23 mouse cellular contexts compared by ENCODE assay signal in the genomic region with DNA sequence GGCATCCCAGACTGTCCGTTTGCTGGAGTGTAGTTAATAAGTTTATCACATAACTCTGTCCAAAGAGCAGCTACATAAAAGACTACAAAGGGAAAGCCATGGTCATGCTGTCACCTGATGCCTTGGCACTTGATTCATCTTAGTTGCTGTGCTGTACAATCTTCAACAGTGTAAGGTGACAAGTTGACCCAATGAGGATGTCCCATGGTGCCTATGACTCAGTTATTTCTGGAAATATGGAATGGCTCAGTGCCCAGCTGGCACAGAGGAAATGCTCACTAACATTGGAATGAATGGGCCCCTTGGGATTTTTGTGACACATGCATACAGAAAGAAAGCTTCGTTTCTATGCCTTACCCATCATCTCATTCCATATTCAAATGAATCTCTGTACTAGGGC. TPM values are rescaled to one million over a fixed set of nuclear protein-coding genes. Genes with fewer than 3 reads are reported as not detected.
A peak's percentile ranks its signal among the peaks of the same experiment; 100 is the strongest.
DNase-seq lines count a peak whose midpoint lies in the region; ATAC-seq lines count a peak whose summit lies in the region.
"Had no signal": no experiment of that assay in that cellular context is flagged by ENCODE, and none has a peak within 500 bp of the region (broad histone marks: within the 10 kb centered on the region; RNA-seq: fewer than 3 reads in every experiment).

No protein-coding gene starts in this region.

- no peak overlapping the region for H3K4me3 ChIP-seq in heart, embryonic 15.5 days
- no peak overlapping the region for H3K4me3 ChIP-seq in midbrain, embryonic 14.5 days (replicated peaks; ENCODE audit: low read depth, low read length)
- no peak overlapping the region for H3K4me3 ChIP-seq in midbrain, embryonic 11.5 days (ENCODE audit: low read depth, low read length)
- H3K4me3 ChIP-seq in liver, embryonic 11.5 days (ENCODE audit: low read depth, low read length): no peak overlapping the region
- H3K4me3 ChIP-seq: embryonic facial prominence, embryonic 12.5 days; heart, adult 2 months; hindbrain, embryonic 13.5 days; limb, embryonic 10.5 days; midbrain, embryonic 13.5 days had no signal

- H3K27ac ChIP-seq in heart, embryonic 15.5 days: no peak overlapping the region
- no peak overlapping the region for H3K27ac ChIP-seq in midbrain, embryonic 14.5 days (replicated peaks; ENCODE audit: low read depth, low read length)
- H3K27ac ChIP-seq in midbrain, embryonic 11.5 days (ENCODE audit: low read depth, low read length): no peak overlapping the region
- H3K27ac ChIP-seq in liver, embryonic 11.5 days (ENCODE audit: low read depth, low read length): no peak overlapping the region
- H3K27ac ChIP-seq: embryonic facial prominence, embryonic 12.5 days; heart, adult 2 months; hindbrain, embryonic 13.5 days; kidney, postnatal 0 days; limb, embryonic 10.5 days; macrophage; midbrain, embryonic 13.5 days had no signal

- no peaks in the 10 kb centered on the region for H3K36me3 ChIP-seq in heart, embryonic 15.5 days
- no peaks in the 10 kb centered on the region for H3K36me3 ChIP-seq in midbrain, embryonic 14.5 days (ENCODE audit: control insufficient read depth, insufficient read depth, low read length)
- no peaks in the 10 kb centered on the region for H3K36me3 ChIP-seq in midbrain, embryonic 11.5 days (ENCODE audit: control insufficient read depth, insufficient read depth, low read length)
- H3K36me3 ChIP-seq in liver, embryonic 11.5 days (ENCODE audit: control insufficient read depth, insufficient read depth, low read length): no peaks in the 10 kb centered on the region
- H3K36me3 ChIP-seq: embryonic facial prominence, embryonic 12.5 days; hindbrain, embryonic 13.5 days; limb, embryonic 10.5 days; midbrain, embryonic 13.5 days had no signal

- 37% methylated on average over 2 of the region's 2 CpGs for WGBS in heart, embryonic 15.5 days
- WGBS in midbrain, embryonic 14.5 days: 48% methylated on average over 2 of the region's 2 CpGs
- 70% methylated on average over 2 of the region's 2 CpGs for WGBS in midbrain, embryonic 11.5 days
- WGBS in liver, embryonic 11.5 days: 43% methylated on average over 2 of the region's 2 CpGs

- no peaks in the 10 kb centered on the region for H3K4me1 ChIP-seq in heart, embryonic 15.5 days (replicated peaks)
- H3K4me1 ChIP-seq in midbrain, embryonic 14.5 days (ENCODE audit: control insufficient read depth, insufficient read depth, low read length): no peaks in the 10 kb centered on the region
- no peaks in the 10 kb centered on the region for H3K4me1 ChIP-seq in midbrain, embryonic 11.5 days (ENCODE audit: control insufficient read depth, insufficient read depth, low read length)
- H3K4me1 ChIP-seq in liver, embryonic 11.5 days (replicated peaks; ENCODE audit: control insufficient read depth, insufficient read depth, low read length): no peaks in the 10 kb centered on the region
- H3K4me1 ChIP-seq: embryonic facial prominence, embryonic 12.5 days; hindbrain, embryonic 13.5 days; limb, embryonic 10.5 days; midbrain, embryonic 13.5 days had no signal

- intact Hi-C loops in heart, postnatal 14 days (cut with DNase I): no loop called here

- no peak overlapping the region for H3K9ac ChIP-seq in heart, embryonic 15.5 days
- H3K9ac ChIP-seq in midbrain, embryonic 14.5 days (replicated peaks; ENCODE audit: low read length): no peak overlapping the region
- H3K9ac ChIP-seq in midbrain, embryonic 11.5 days (ENCODE audit: low read length): no peak overlapping the region
- no peak overlapping the region for H3K9ac ChIP-seq in liver, embryonic 11.5 days (ENCODE audit: low read depth, low read length)
- H3K9ac ChIP-seq: embryonic facial prominence, embryonic 12.5 days; forebrain, postnatal 0 days; hindbrain, embryonic 13.5 days; midbrain, embryonic 13.5 days had no signal

- no peak for DNase-seq in heart, postnatal 14 days
- peak; percentile 2 for DNase-seq in midbrain, embryonic 14.5 days
- no peak for DNase-seq in midbrain, embryonic 11.5 days (ENCODE audit: low spot score, missing footprints)
- DNase-seq in Muller cell, postnatal 12 days (ENCODE audit: inconsistent ontology term): peak; percentile 83
- DNase-seq in mesoderm, embryonic 11.5 days (ENCODE audit: low read depth, low spot score): peak; percentile 1
- no peak for DNase-seq in liver, embryonic 11.5 days (ENCODE audit: low spot score)
- DNase-seq: adrenal gland, adult 8-10 months; forebrain, postnatal 0 days; gastrocnemius, postnatal 14 days; heart, adult 2 months; kidney, adult 2 months; liver; thymus, adult 2 months; thymus, postnatal 4 days had no signal

- peak; percentile 62; the same call in 1 of the 2 replicates for ATAC-seq in heart, embryonic 15.5 days (replicated peaks; ENCODE audit: insufficient number of reproducible peaks, insufficient read depth, low FRiP score, low read depth)
- ATAC-seq in midbrain, embryonic 14.5 days (ENCODE audit: low FRiP score, low TSS enrichment): no peak
- no peak for ATAC-seq in midbrain, embryonic 11.5 days (ENCODE audit: low FRiP score)
- no peak for ATAC-seq in liver, embryonic 11.5 days (replicated peaks; ENCODE audit: low FRiP score)
- ATAC-seq: forebrain, postnatal 0 days; midbrain, embryonic 13.5 days had no signal

- no peaks in the 10 kb centered on the region for H3K9me3 ChIP-seq in heart, embryonic 15.5 days (replicated peaks)
- no peaks in the 10 kb centered on the region for H3K9me3 ChIP-seq in midbrain, embryonic 14.5 days (ENCODE audit: control insufficient read depth, low read length)
- no peaks in the 10 kb centered on the region for H3K9me3 ChIP-seq in midbrain, embryonic 11.5 days (ENCODE audit: control insufficient read depth, low read length)
- H3K9me3 ChIP-seq in liver, embryonic 11.5 days (ENCODE audit: control insufficient read depth, low read length): no peaks in the 10 kb centered on the region
- H3K9me3 ChIP-seq: embryonic facial prominence, embryonic 12.5 days; hindbrain, embryonic 13.5 days; limb, embryonic 10.5 days; midbrain, embryonic 13.5 days had no signal

- H3K27me3 ChIP-seq in heart, embryonic 15.5 days: no peaks in the 10 kb centered on the region
- no peaks in the 10 kb centered on the region for H3K27me3 ChIP-seq in midbrain, embryonic 14.5 days (ENCODE audit: control insufficient read depth, insufficient read depth, low read length)
- no peaks in the 10 kb centered on the region; the same call in 1 of the 2 replicates for H3K27me3 ChIP-seq in midbrain, embryonic 11.5 days (ENCODE audit: control insufficient read depth, insufficient read depth, low read length)
- H3K27me3 ChIP-seq in liver, embryonic 11.5 days (replicated peaks; ENCODE audit: control insufficient read depth, insufficient read depth, low read length): no peaks in the 10 kb centered on the region
- H3K27me3 ChIP-seq: embryonic facial prominence, embryonic 12.5 days had no signal

- H3K4me2 ChIP-seq in heart, embryonic 15.5 days: no peak overlapping the region
- no peak overlapping the region for H3K4me2 ChIP-seq in midbrain, embryonic 14.5 days (ENCODE audit: low read length)
- H3K4me2 ChIP-seq in midbrain, embryonic 11.5 days: no peak overlapping the region
- no peak overlapping the region for H3K4me2 ChIP-seq in liver, embryonic 11.5 days
- H3K4me2 ChIP-seq: embryonic facial prominence, embryonic 12.5 days; hindbrain, embryonic 13.5 days; midbrain, embryonic 13.5 days had no signal

RNA-seq across cellular contexts. Expression of a gene that starts 55.3 kb away (rescaled TPM):
- 7.5 and 8.2 TPM in 2 replicates for polyA plus RNA-seq in heart, embryonic 15.5 days (2015; fragmentation: Nextera tagmentation; extraction: Ambion mirVana)
- total RNA-seq in heart, postnatal 14 days (2021): 1 to 10 TPM in 1 of 2 experiments, under 1 TPM in 1; 0.98 to 1.8 TPM
- 211 and 249 TPM in 2 replicates for polyA plus RNA-seq in midbrain, embryonic 14.5 days (2014; fragmentation: Nextera tagmentation; extraction: Ambion mirVana)
- 103 and 116 TPM in 2 replicates for polyA plus RNA-seq in midbrain, embryonic 11.5 days (2014; fragmentation: Nextera tagmentation; extraction: Ambion mirVana)
- polyA plus RNA-seq in liver, embryonic 11.5 days (2014; fragmentation: Nextera tagmentation; extraction: Ambion mirVana): 2.0 and 3.4 TPM in 2 replicates
- total RNA-seq: neutrophil, adult 5-6 weeks had no signal
- polyA plus RNA-seq: macrophage; small intestine, adult 2 months had no signal

Comparison
In these comparisons a context has a peak if more than half of its experiments do, and no peak if none do; other contexts are left out.
1. DNase-seq: peak in midbrain, embryonic 14.5 days (single experiment), Muller cell, postnatal 12 days (single experiment) and mesoderm, embryonic 11.5 days (single experiment); none in heart, postnatal 14 days (0 of 2), midbrain, embryonic 11.5 days (single experiment) and liver, embryonic 11.5 days (single experiment).
2. RNA of a gene that starts 55.3 kb away (polyA plus RNA-seq): 211 to 249 TPM in midbrain, embryonic 14.5 days and 103 to 116 TPM in midbrain, embryonic 11.5 days; 7.5 to 8.2 TPM in heart, embryonic 15.5 days and 2.0 to 3.4 TPM in liver, embryonic 11.5 days; every median in the first group is over 10 times any median in the second.